Mouse (Mus musculus): ENCODE data around the gene Hpse2. TPM values are rescaled to one million over a fixed set of nuclear protein-coding genes. Genes with fewer than 3 reads are reported as not detected.

The Hpse2 gene
- total RNA-seq, 1 experiment from 2014 or later, result 0.05 TPM

- no peak for ATAC-seq (replicated peaks in 1 of 2; ENCODE audit: insufficient read depth in 1 of 2, low FRiP score in 2 of 2, low TSS enrichment in 1 of 2, low read depth in 1 of 2, poor library complexity in 2 of 2, severe bottlenecking in 2 of 2)
Observed at GRCm38 (mm10) chr19:43022611-43023173, 365.5 kb downstream of the Hpse2 start.

GRCm38 (mm10) chr19:43018792-43019191 is 369.4 kb downstream of the Hpse2 start:
- no peak for ATAC-seq (replicated peaks in 1 of 2; ENCODE audit: insufficient read depth in 1 of 2, low FRiP score in 2 of 2, low TSS enrichment in 1 of 2, low read depth in 1 of 2, poor library complexity in 2 of 2, severe bottlenecking in 2 of 2)

- ATAC-seq (replicated peaks in 1 of 2; ENCODE audit: insufficient read depth in 1 of 2, low FRiP score in 2 of 2, low TSS enrichment in 1 of 2, low read depth in 1 of 2, poor library complexity in 2 of 2, severe bottlenecking in 2 of 2), result no peak
Observed at GRCm38 (mm10) chr19:42996406-42996805, 391.7 kb downstream of the Hpse2 start.

GRCm38 (mm10) chr19:42988833-42989232 is 399.3 kb downstream of the Hpse2 start:
- ATAC-seq (replicated peaks in 1 of 2; ENCODE audit: insufficient read depth in 1 of 2, low FRiP score in 2 of 2, low TSS enrichment in 1 of 2, low read depth in 1 of 2, poor library complexity in 2 of 2, severe bottlenecking in 2 of 2), result no peak

DNA sequence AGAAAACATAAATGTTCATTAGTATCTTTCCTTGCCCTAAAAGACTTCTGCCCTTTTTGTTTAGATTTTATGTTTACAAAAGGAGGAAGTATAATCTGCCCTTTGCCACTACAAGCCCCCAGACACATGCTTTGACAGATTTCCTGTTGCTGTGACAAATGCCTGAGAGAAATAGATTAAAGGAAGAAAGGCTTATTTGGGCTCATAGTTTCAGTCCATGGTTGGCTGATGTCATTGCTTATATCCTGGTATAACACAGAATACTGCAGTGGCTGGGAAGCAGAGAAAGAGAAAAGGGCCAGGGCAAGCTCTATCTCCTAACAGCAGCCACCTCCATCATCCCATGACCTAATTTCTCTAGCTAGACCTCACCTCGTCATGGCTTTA is 401.8 kb downstream of the Hpse2 start:
- ATAC-seq (replicated peaks in 1 of 2; ENCODE audit: insufficient read depth in 1 of 2, low FRiP score in 2 of 2, low TSS enrichment in 1 of 2, low read depth in 1 of 2, poor library complexity in 2 of 2, severe bottlenecking in 2 of 2), result peak; percentile 48 to 75; a peak in 3 of 4 replicates

GRCm38 (mm10) chr19:42985372-42986314 is 402.5 kb downstream of the Hpse2 start:
- no peak for ATAC-seq (replicated peaks in 1 of 2; ENCODE audit: insufficient read depth in 1 of 2, low FRiP score in 2 of 2, low TSS enrichment in 1 of 2, low read depth in 1 of 2, poor library complexity in 2 of 2, severe bottlenecking in 2 of 2)

DNA sequence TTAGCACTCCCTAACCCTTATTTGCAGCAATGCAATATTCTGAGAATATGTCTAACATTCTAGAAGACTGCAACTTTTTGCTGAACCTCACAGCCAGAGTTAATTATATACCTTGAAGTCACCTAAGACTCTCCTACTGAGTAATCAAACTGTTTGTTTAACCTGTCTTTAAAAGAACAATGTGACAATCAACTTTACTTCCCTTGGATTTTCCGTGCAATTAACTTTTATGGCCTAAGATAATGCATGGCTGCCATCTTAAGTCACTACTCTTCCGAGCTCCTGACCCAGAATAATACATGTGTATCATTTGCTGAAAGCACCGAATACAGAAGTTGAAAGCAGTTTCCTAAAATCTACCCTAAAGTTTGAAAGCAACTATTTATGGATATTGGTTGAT is 407.6 kb downstream of the Hpse2 start:
- ATAC-seq (replicated peaks in 1 of 2; ENCODE audit: insufficient read depth in 1 of 2, low FRiP score in 2 of 2, low TSS enrichment in 1 of 2, low read depth in 1 of 2, poor library complexity in 2 of 2, severe bottlenecking in 2 of 2), result no peak

GRCm38 (mm10) chr19:42977938-42978337 is 410.2 kb downstream of the Hpse2 start:
- ATAC-seq (replicated peaks in 1 of 2; ENCODE audit: insufficient read depth in 1 of 2, low FRiP score in 2 of 2, low TSS enrichment in 1 of 2, low read depth in 1 of 2, poor library complexity in 2 of 2, severe bottlenecking in 2 of 2), result no peak

GRCm38 (mm10) chr19:42973740-42974139 is 414.4 kb downstream of the Hpse2 start:
- ATAC-seq (replicated peaks in 1 of 2; ENCODE audit: insufficient read depth in 1 of 2, low FRiP score in 2 of 2, low TSS enrichment in 1 of 2, low read depth in 1 of 2, poor library complexity in 2 of 2, severe bottlenecking in 2 of 2), result no peak

DNA sequence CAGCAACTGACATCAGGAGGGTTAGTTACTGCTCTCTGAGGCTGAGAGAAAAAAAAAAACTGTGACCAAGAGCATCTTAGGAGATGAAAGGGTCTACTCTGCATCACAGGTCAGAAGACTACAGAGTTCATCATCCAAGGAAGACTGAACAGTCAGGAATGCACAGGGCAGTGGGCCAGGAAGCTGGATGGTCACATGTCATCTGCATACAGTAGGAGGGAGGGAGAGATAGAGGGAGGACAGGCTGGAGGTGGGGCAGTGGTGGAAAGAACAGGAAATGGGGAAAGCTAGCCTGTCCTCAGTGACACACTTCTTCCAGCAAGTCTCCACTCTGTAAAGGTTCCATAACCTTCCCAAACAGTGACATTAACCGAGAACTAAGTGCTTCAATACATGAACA is 423.0 kb downstream of the Hpse2 start:
- ATAC-seq (replicated peaks in 1 of 2; ENCODE audit: insufficient read depth in 1 of 2, low FRiP score in 2 of 2, low TSS enrichment in 1 of 2, low read depth in 1 of 2, poor library complexity in 2 of 2, severe bottlenecking in 2 of 2), result no peak

- no peak for ATAC-seq (replicated peaks in 1 of 2; ENCODE audit: insufficient read depth in 1 of 2, low FRiP score in 2 of 2, low TSS enrichment in 1 of 2, low read depth in 1 of 2, poor library complexity in 2 of 2, severe bottlenecking in 2 of 2)
Observed at GRCm38 (mm10) chr19:42948114-42948636, 440.0 kb downstream of the Hpse2 start.

- no peak for ATAC-seq (replicated peaks in 1 of 2; ENCODE audit: insufficient read depth in 1 of 2, low FRiP score in 2 of 2, low TSS enrichment in 1 of 2, low read depth in 1 of 2, poor library complexity in 2 of 2, severe bottlenecking in 2 of 2)
Observed at GRCm38 (mm10) chr19:42937544-42937943, 450.6 kb downstream of the Hpse2 start.

DNA sequence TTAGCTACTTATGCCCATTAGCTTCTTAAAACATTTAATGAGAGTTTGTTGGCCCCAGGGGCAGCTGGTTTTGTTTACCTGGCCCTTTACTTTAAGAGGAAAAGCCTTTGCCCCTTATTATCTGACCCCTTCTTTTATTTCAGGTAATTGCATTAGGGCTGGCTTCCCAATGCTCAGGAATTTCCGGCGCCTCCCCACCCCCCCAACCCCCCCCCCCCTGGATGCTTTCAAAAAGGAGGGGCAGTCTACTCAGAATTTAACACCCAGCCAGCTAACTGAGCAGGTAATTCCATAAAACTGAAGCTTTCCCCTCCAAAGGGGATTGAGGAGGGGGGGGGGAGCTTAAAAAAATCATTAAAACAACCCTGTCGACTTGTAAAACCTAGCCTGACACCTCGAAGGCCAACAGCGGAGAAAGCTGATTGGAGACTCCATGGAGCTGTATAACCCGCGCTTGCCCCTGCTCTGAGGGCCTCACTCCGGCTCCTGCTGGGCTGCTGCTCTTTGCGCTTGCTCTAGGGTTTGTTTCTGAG is 451.4 kb downstream of the Hpse2 start:
- no peak for ATAC-seq (replicated peaks in 1 of 2; ENCODE audit: insufficient read depth in 1 of 2, low FRiP score in 2 of 2, low TSS enrichment in 1 of 2, low read depth in 1 of 2, poor library complexity in 2 of 2, severe bottlenecking in 2 of 2)

- ATAC-seq (replicated peaks in 1 of 2; ENCODE audit: insufficient read depth in 1 of 2, low FRiP score in 2 of 2, low TSS enrichment in 1 of 2, low read depth in 1 of 2, poor library complexity in 2 of 2, severe bottlenecking in 2 of 2), result no peak
Observed at GRCm38 (mm10) chr19:42929702-42930101, 458.5 kb downstream of the Hpse2 start.

- no peak for ATAC-seq (replicated peaks in 1 of 2; ENCODE audit: insufficient read depth in 1 of 2, low FRiP score in 2 of 2, low TSS enrichment in 1 of 2, low read depth in 1 of 2, poor library complexity in 2 of 2, severe bottlenecking in 2 of 2)
Observed at GRCm38 (mm10) chr19:42928271-42928670, 459.9 kb downstream of the Hpse2 start.

- ATAC-seq (replicated peaks in 1 of 2; ENCODE audit: insufficient read depth in 1 of 2, low FRiP score in 2 of 2, low TSS enrichment in 1 of 2, low read depth in 1 of 2, poor library complexity in 2 of 2, severe bottlenecking in 2 of 2), result no peak
Observed at GRCm38 (mm10) chr19:42922610-42923009, 465.5 kb downstream of the Hpse2 start.

DNA sequence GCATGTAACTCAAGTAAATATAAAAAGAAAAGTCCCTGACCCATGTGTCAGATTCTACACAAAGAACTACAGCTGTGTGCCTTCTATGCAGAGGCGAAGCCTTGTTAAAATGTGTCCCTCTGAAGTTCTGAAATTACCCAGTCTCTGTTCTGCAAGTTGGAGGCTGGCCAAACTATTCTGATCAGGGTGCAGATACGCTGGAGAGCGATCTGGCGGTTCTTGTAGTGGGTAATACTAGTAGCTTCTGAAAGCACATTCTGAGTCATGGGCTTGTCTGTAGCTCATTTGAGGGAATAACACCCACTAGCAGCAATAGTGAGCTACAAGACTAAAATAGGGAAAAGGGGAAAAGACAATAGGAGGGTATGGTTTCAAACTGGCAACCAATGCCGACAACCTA is 474.5 kb downstream of the Hpse2 start:
- ATAC-seq (replicated peaks in 1 of 2; ENCODE audit: insufficient read depth in 1 of 2, low FRiP score in 2 of 2, low TSS enrichment in 1 of 2, low read depth in 1 of 2, poor library complexity in 2 of 2, severe bottlenecking in 2 of 2), result no peak

DNA sequence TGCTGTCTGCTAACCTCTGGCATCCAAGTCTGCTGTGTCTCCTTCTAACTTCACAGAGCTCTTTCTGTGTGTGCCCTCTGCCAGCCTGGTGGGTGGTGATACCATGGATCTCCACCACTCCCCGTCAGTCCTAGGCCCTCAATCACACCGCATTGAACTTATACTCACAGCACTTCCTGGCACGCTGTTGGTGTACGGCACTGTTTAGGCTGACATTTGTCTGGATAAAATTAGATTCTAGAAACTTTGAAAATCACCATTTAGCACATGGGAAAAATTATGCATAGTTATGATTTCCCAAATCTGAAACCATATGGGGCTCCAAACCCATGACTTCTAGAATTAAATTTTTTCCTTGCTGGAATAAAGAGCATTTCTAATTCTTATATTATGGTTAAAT is 478.4 kb downstream of the Hpse2 start:
- no peak for ATAC-seq (replicated peaks in 1 of 2; ENCODE audit: insufficient read depth in 1 of 2, low FRiP score in 2 of 2, low TSS enrichment in 1 of 2, low read depth in 1 of 2, poor library complexity in 2 of 2, severe bottlenecking in 2 of 2)
